Mouse (Mus musculus) stomach, postnatal 0 days (tissue): ENCODE measurements around the gene Fcgrt. TPM values are rescaled to one million over a fixed set of nuclear protein-coding genes. Genes with fewer than 3 reads are reported as not detected.
A peak's percentile ranks its signal among the peaks of the same experiment; 100 is the strongest.
"Not testable (repeated sequence)": the region's sequence is repeated elsewhere in the genome, so short reads cannot be mapped to it uniquely, and the experiment has no call there.

Experiments used
- ATAC-seq: fragments of 200-750 bp; cut with Nextera tagmentation; 2 replicates; pipeline ENCODE4 v1.8.0; 2017; ENCODE audit not compliant: low FRiP score, low TSS enrichment
- DNase-seq: peaks from one replicate; pipeline ENCODE4 v3.0.0-alpha.2; 2016; ENCODE audit warnings: low spot score
- H3K27ac ChIP-seq: fragments of 300-500 bp; sonication (generic); replicated peaks from 2 replicates; pipeline ENCODE4 v1.5.1; 2014; ENCODE audit warnings: mild to moderate bottlenecking, control low read depth
- H3K27me3 ChIP-seq: fragments of 300-500 bp; sonication (generic); 2 replicates; pipeline ENCODE4 v1.6.1; 2014; ENCODE audit warnings: low read length; ENCODE audit not compliant: control insufficient read depth, insufficient read depth
- H3K36me3 ChIP-seq: fragments of 300-500 bp; sonication (generic); 2 replicates; pipeline ENCODE4 v1.6.1; 2014; ENCODE audit warnings: low read length, mixed read lengths; ENCODE audit not compliant: control insufficient read depth, insufficient read depth
- H3K4me1 ChIP-seq: fragments of 300-500 bp; sonication (generic); replicated peaks from 2 replicates; pipeline ENCODE4 v1.6.1; 2014; ENCODE audit warnings: antibody characterized with exemption; ENCODE audit not compliant: control insufficient read depth, insufficient read depth
- H3K4me2 ChIP-seq: fragments of 300-500 bp; sonication (generic); replicated peaks from 2 replicates; pipeline ENCODE4 v1.6.1; 2014; ENCODE audit warnings: low read depth, mild to moderate bottlenecking, control low read depth, moderate library complexity
- H3K4me3 ChIP-seq: fragments of 300-500 bp; sonication (generic); 2 replicates; pipeline ENCODE4 v1.5.1; 2014; ENCODE audit warnings: low read depth, low read length, control low read depth
- H3K9ac ChIP-seq: fragments of 300-500 bp; sonication (generic); 2 replicates; pipeline ENCODE4 v1.6.1; 2014; ENCODE audit warnings: mild to moderate bottlenecking, low read length, control low read depth, mixed read lengths
- H3K9me3 ChIP-seq: fragments of 300-500 bp; sonication (generic); 2 replicates; pipeline ENCODE4 v1.6.1; 2016; ENCODE audit warnings: low read length; ENCODE audit not compliant: control insufficient read depth
- CTCF ChIP-seq: IDR thresholded peaks from 2 replicates; pipeline ENCODE4 v1.5.1; 2016; ENCODE audit warnings: antibody characterized with exemption, low read depth, mild to moderate bottlenecking, moderate library complexity
- EP300 ChIP-seq: optimal IDR thresholded peaks from 2 replicates; pipeline ENCODE3; 2016; ENCODE audit warnings: antibody characterized with exemption
- WGBS: fragments of 180-500 bp; shearing (Covaris S2); extraction: QIAGEN DNeasy Blood & Tissue Kit; methylation state at CpG from one replicate; pipeline ENCODE4 v1.1.7; 2014; 5-methylcytosine and 5-hydroxymethylcytosine counted together
- polyA plus RNA-seq: library from polyadenylated mRNA; unstranded; fragments of >200 nt; fragmentation: Nextera tagmentation; extraction: Ambion mirVana; gene quantifications from 2 replicates; pipeline ENCODE4 v1.2.1, GENCODE M21; 2015

Fcgrt gene
- polyA plus RNA-seq, 1 experiment from 2014 or later, result 76.1 TPM

DNA sequence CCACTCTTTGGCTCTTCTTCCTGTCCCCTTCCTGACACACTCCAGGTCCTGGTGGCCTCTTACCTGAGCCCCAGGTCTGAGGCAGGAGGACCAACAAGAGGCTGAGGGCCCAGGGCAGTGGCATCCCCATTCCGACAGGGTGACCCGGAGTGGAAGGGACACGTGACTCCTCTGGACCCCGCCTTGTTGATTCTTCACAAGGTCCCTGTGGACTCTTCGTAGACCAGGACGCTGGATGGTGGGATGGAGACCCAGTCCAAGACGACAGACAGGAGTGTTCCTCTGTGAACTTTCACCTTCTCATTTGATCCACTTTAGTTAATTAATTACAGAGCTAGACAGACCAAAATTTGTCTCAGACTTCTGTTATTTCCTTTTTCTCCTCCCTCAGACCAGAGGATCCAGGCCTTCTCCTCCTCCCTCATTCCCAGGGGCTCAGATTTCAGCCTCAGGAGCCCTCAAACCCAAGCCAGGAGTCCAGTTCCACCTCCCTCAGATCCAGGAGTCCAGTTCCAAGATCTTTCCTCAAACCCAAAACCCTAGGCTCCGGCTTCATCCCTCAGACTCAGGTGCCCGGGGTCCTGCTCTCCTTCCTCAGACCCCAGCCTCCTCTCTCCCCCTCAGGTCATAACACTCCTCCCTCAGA, 588 bp downstream of the Fcgrt start:
- Histone ChIP-seq H3K36me3 (no peaks in the 10 kb centered on the region), H3K9me3 (no peaks in the 10 kb centered on the region), H3K27ac (peak overlapping the region; percentile 94), H3K4me2 (peak overlapping the region; percentile 64), H3K27me3 (no peaks in the 10 kb centered on the region), H3K9ac (peak overlapping the region; percentile 77), H3K4me1 (peaks cover 3% of the 10 kb centered on the region; the same call in 1 of the 2 replicates), H3K4me3 (peak overlapping the region; percentile 46)
- TF ChIP-seq CTCF, result no peak
- TF ChIP-seq EP300, result no peak
- DNase-seq, result no peak
- WGBS, result 28% methylated on average over 9 of the region's 9 CpGs
- no peak; the same call in 1 of the 2 replicates for ATAC-seq

DNA sequence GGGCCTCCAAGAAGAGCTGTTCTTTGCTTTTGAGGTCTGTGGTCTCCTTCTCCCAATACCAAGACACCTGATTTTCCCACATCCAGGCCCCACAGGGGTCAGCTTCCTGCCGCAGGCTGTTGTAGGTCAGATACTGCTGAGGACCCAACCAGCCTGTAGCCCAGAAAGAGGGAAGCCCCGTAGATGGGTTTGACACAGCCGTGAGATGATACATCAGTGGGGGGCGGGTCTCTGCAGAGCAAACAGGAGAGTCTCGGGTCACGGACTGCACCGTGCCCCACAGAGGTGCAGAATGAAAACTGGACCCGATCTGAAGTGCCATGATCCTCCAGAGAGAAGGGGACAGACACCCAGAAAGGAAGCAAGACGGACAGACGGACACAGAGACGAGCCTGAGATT, 1.2 kb downstream of the Fcgrt start:
- Histone ChIP-seq H3K4me2 (peak overlapping the region; percentile 64), H3K4me3 (peak overlapping the region; percentile 46), H3K9me3 (no peaks in the 10 kb centered on the region), H3K4me1 (peaks cover 3% of the 10 kb centered on the region; the same call in 1 of the 2 replicates), H3K27me3 (no peaks in the 10 kb centered on the region), H3K9ac (peak overlapping the region; percentile 77), H3K27ac (peak overlapping the region; percentile 94), H3K36me3 (no peaks in the 10 kb centered on the region)
- DNase-seq (no peak), ATAC-seq (no peak)
- WGBS, result 59% methylated on average over 11 of the region's 11 CpGs
- no peak for TF ChIP-seq CTCF
- no peak for TF ChIP-seq EP300

DNA sequence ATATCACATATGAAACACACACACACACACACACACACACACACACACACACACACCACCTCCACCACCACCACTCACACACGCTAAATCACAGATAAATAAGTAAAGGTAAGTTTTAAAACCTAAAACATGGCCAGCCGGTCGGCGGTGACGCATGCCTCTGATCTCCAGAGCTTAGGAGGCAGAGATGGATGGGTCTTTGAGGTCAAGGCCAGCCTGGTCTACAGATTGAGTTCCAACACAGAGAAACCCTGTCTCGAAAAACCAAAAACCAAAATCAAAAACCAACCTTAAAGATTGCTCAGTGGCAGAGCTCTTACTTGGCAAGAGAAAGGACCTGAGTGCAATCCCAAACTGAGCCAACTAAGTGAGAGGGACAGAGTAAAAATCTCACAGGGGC, 3.6 kb downstream of the Fcgrt start:
- H3K27ac ChIP-seq, result no peak overlapping the region
- no peak overlapping the region for H3K4me2 ChIP-seq
- H3K9me3 ChIP-seq, result no peaks in the 10 kb centered on the region
- DNase-seq, result no peak
- no peaks in the 10 kb centered on the region for H3K27me3 ChIP-seq
- WGBS, result 83% methylated on average over 6 of the region's 6 CpGs
- H3K4me1 ChIP-seq, result peaks cover 3% of the 10 kb centered on the region; the same call in 1 of the 2 replicates
- no peak overlapping the region for H3K4me3 ChIP-seq
- H3K9ac ChIP-seq, result no peak overlapping the region
- no peaks in the 10 kb centered on the region for H3K36me3 ChIP-seq
- TF ChIP-seq CTCF (no peak), EP300 (no peak)
- no peak for ATAC-seq

DNA sequence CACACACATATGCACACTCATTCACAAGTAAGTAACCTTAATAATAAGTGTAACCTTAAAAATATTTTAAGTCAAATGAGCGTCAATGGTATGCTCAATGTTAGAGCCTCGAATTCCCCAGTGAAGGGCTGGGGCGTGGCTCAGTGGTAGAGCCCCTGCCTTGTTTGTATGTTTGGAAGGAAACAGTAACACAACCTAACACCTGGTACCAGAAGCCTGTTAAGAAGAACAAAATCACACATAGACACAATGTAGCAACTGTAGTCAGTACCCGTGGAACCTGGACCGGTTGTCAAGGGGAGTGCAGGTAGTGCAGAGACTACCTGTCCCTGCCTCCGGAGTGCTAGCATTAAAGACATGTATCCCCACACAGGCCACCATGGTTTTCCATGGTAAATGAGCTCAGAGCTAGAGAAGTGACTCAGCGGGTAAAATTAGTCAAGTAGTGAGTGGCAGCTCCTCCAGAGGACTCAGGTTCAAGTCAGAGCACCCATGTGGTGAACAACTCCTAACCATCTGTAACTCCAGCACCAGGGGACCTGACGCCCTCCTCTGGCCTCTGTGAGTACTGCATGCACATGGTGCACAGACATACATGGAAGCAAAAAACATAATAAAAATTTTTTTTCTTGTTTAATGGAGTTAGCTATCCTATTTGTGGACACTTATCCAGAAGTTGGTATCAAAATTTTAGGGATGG, 5.0 kb downstream of the Fcgrt start:
- no peak overlapping the region for H3K4me2 ChIP-seq
- ATAC-seq (no peak), DNase-seq (no peak)
- TF ChIP-seq CTCF, result peak; percentile 56
- no peak for TF ChIP-seq EP300
- peaks cover 3% of the 10 kb centered on the region; the same call in 1 of the 2 replicates for H3K4me1 ChIP-seq
- H3K9ac ChIP-seq, result no peak overlapping the region
- H3K9me3 ChIP-seq, result no peaks in the 10 kb centered on the region
- H3K27me3 ChIP-seq, result no peaks in the 10 kb centered on the region
- no peak overlapping the region for H3K4me3 ChIP-seq
- H3K36me3 ChIP-seq, result no peaks in the 10 kb centered on the region
- H3K27ac ChIP-seq, result no peak overlapping the region
- WGBS, result 88% methylated on average over 8 of the region's 8 CpGs

DNA sequence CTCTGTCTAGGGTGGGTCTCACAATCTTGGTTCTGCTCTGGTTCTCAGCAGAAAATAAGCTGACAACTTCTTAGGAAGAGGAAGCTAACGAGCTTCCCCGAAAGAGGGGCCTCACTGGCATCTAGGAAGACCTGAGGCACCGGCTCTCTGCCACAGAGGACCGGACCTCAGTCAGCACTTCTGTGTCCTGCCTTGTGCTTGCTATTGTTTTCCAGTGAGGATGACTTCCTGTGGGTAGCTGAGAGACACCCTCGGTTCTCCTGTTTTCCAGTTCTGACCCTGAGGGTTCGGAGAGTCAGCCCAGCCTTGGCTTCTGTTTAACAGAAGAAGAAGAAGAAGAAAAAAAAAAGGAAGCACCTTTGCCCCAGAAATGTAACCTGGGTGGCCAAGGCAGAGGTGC, 6.2 kb downstream of the Fcgrt start:
- H3K36me3 ChIP-seq, result no peaks in the 10 kb centered on the region
- no peaks in the 10 kb centered on the region for H3K27me3 ChIP-seq
- H3K9ac ChIP-seq, result no peak overlapping the region
- no peaks in the 10 kb centered on the region for H3K9me3 ChIP-seq
- H3K27ac ChIP-seq, result no peak overlapping the region
- H3K4me3 ChIP-seq, result no peak overlapping the region
- no peaks in the 10 kb centered on the region; the same call in 1 of the 2 replicates for H3K4me1 ChIP-seq
- H3K4me2 ChIP-seq, result no peak overlapping the region
- ATAC-seq, result no peak
- 68% methylated on average over 6 of the region's 6 CpGs for WGBS
- DNase-seq, result no peak
- TF ChIP-seq EP300 (no peak), CTCF (no peak)

DNA sequence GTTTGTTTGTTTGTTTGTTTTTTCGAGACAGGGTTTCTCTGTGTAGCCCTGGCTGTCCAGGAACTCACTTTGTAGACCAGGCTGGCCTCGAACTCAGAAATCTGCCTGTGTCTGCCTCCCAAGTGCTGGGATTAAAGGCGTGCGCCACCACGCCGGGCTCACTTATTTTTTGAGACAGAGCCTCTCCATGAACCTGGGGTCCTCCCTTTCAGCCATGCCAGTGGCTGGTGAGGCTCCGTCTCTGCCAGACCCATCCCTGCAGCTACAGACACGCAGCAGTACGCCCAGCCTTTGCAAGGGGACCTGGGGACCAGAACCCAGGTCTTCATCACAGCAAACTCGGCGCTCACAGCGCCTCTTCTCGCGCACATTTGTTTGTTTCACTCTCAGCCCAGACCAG, 7.7 kb downstream of the Fcgrt start:
- 90% methylated on average over 14 of the region's 14 CpGs for WGBS
- not testable (repeated sequence) for H3K4me1 ChIP-seq, H3K9me3 ChIP-seq, DNase-seq, H3K4me3 ChIP-seq, H3K9ac ChIP-seq, H3K4me2 ChIP-seq, H3K27ac ChIP-seq, H3K36me3 ChIP-seq, ATAC-seq, H3K27me3 ChIP-seq
